Mouse (Mus musculus): Measurements from ENCODE around the gene Eno1.
"Not testable (repeated sequence)": the region's sequence is repeated elsewhere in the genome, so short reads cannot be mapped to it uniquely, and the experiment has no call there.

The Eno1 gene

DNA sequence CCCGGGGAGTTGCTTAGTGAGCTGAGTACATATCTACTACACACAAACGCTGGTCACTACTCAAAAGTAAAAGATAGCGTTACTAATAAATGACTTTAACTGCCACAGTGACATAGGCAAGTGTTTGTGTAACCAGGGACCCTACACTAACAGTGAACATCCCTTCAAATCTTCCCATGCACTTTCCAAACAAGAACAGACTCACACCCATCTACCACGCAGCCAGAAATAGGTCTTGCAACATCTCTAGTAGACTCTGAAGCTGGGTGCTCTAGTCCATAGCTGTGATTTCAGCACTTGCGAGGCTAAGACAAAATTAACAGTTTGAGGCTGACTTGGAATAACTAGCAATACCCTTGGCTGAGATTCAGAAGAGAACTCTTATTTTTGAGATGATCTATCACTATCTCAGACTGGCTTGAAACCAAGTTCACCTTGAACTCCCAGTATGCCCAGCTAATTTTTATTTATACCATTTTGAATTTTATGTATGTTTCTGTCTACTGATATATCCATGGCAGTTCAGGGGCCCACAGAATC lies 13.3 kb downstream of the Eno1 start:
- no peak for DNase-seq (ENCODE audit: low spot score in 2 of 2)

DNA sequence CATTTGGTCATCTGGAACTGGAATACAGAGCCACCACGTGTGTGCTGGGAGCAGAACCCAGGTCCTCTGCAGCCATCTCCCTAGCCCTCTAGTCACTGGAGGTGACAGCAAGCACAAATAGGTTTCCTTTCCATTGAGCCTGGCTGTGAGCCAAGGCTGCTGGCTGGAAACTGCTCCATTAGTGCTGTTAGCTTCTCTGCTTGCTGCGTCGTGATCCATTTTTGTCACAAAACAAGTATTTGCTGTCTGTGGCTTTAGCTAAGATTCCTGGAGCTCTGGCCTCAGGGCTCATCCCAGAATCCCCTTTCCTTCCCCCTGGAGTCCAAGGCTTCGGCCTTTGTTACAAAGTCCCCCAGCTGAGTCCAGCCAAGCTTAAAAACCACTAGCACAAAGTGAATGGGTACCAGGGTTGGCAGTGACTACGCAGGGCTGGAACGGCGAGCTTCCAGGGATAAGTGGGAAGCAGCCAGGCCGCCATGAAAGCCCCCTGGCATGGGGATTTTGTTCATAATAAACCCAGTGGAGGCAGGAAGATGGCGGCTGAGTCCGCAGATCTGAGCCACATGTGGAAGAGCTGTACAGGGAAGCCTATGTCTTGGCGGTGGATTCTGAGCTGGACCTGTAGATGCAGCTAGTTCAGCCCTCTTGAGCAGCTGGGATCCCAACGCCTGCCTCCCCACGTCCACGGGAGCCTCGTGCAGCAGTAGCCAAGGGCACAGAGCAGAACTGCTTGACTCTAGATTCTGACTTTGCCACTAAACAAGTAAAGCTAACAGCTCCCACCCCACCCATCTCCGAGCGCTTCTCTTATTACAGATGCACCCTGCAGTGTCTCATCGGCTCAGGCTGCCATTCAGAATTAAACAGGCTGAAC lies 14.3 kb downstream of the Eno1 start:
- DNase-seq (ENCODE audit: low spot score in 2 of 2): peak in 1 of 2 experiments; percentile 56

GRCm38 (mm10) chr4:150254416-150254815 lies 17.9 kb downstream of the Eno1 start:
- DNase-seq (ENCODE audit: low spot score in 2 of 2): no peak

- no peak for DNase-seq (ENCODE audit: low spot score in 2 of 2)
Observed at GRCm38 (mm10) chr4:150255181-150255580, 18.7 kb downstream of the Eno1 start.

GRCm38 (mm10) chr4:150257252-150258204 lies 21.0 kb downstream of the Eno1 start:
- DNase-seq (ENCODE audit: low spot score in 2 of 2): peak in 1 of 2 experiments; percentile 60

- no peak for DNase-seq (ENCODE audit: low spot score in 2 of 2)
Observed at GRCm38 (mm10) chr4:150258388-150258787, 21.9 kb downstream of the Eno1 start.

- no peak for DNase-seq (ENCODE audit: low spot score in 2 of 2)
Observed at GRCm38 (mm10) chr4:150259577-150259976, 23.1 kb downstream of the Eno1 start.

- no peak for DNase-seq (ENCODE audit: low spot score in 2 of 2)
Observed at GRCm38 (mm10) chr4:150260111-150260510, 23.6 kb downstream of the Eno1 start.

- no peak for DNase-seq (ENCODE audit: low spot score in 2 of 2)
Observed at GRCm38 (mm10) chr4:150260745-150261144, 24.2 kb downstream of the Eno1 start.

DNA sequence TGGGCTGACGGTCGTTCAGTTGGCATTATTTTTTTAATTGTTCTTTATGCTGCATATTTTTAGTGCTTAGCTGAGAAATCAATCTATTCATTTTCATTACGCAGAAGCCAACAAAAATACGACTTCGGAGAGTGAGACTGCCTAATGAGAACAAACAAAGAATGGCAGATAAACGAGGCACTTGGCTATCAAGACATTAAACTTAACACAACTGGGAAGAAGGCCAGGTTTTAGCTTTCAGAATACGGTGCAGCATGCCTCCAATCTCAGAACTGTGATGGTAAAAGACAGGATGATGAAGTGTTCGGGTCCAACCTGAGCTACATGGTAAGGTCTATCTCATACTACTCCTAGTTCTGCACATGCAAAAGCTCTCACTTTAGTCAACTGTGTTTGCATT lies 25.8 kb downstream of the Eno1 start:
- no peak for DNase-seq (ENCODE audit: low spot score in 2 of 2)

DNA sequence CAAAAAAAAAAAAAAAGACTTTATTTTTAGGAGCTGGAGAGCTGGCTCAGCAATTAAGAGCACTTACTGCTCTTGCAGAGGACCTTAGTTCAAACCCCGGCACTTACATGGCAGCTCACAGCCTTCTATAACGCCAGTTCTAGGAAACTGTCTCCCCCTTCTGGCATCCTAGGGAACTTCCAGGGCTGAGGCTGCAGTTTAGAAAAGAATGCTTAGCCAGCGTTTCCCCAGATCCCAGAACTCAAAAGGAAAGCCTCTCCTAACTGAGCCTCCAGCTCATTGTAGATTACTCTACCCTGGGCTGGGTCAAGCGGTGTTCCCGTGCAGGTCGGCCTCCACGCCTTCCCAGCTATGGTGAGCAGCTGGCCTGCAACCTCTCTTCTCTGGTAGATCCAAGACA lies 28.4 kb downstream of the Eno1 start:
- DNase-seq (ENCODE audit: low spot score in 2 of 2): no peak

DNA sequence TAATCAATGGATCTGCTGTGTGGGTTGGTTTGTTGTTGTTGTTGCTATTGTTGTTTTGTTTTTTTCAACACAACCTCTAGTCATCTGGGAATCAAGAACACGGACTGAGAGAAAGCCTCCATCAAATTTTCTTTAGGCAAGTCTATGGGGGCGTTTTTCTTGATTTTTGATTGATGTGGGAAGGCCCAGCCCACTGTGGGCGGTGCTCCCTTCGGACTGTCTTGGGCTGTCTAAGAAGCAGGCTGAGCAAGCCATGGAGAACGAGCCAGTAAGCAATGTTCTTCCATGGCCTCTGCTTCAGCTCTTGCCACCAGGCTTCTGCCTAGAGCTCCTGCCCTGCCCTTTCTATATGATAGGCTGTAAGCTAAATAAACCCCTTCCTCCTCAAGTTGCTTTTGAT lies 28.9 kb downstream of the Eno1 start:
- DNase-seq (ENCODE audit: low spot score in 2 of 2): no peak

DNA sequence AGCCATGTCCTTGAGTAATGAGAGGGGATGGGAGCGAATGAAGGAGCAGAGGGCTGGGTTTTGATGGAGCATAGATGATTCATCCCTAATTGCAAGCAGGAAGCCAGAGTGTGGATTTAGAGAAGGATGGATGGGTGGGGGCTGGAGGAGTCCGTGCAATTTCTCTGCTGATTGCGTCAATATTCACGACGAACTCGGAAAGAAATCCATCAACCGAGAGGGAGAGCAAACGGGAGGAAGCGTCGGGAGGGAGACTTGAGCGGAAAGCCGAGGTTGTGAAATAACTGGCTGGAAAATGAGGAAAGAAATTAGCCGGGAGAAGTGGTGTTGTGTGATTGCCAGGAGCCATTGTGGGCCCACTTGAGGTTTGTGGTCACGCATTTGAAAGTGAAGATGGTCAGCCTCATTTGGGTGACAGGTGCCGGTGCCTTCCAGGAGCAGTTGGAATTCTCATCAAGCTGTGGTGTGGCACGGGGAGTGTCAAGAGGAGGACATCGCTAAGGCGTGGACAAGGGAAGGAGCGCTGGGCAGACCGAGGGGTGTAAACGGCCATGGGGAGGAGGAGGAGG lies 30.2 kb downstream of the Eno1 start:
- DNase-seq (ENCODE audit: low spot score in 2 of 2): no peak

- no peak for DNase-seq (ENCODE audit: low spot score in 2 of 2)
Observed at GRCm38 (mm10) chr4:150268674-150269653, 32.4 kb downstream of the Eno1 start.

- DNase-seq (ENCODE audit: low spot score in 2 of 2): no peak
Observed at GRCm38 (mm10) chr4:150269679-150270078, 33.2 kb downstream of the Eno1 start.

DNA sequence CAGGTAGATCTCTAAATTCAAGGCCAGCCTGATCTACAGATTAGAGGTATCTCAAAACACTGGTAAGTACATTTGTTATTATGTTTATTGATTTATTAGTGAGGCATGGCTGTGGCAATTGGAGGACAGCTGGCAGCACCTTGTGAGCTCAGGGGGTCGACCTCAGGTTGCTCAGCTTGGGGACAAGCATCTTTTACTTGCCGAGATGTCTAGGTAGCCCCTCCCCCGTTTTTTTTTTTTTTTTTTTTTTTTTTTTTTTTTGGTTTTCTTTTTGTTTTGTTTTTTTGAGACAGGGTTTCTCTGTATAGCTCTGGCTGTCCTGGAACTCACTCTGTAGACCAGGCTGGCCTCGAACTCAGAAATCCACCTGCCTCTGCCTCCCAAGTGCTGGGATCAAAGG lies 34.2 kb downstream of the Eno1 start:
- not testable (repeated sequence) for DNase-seq (ENCODE audit: low spot score in 2 of 2)

GRCm38 (mm10) chr4:150272725-150273124 lies 36.2 kb downstream of the Eno1 start:
- DNase-seq (ENCODE audit: low spot score in 2 of 2): no peak

DNA sequence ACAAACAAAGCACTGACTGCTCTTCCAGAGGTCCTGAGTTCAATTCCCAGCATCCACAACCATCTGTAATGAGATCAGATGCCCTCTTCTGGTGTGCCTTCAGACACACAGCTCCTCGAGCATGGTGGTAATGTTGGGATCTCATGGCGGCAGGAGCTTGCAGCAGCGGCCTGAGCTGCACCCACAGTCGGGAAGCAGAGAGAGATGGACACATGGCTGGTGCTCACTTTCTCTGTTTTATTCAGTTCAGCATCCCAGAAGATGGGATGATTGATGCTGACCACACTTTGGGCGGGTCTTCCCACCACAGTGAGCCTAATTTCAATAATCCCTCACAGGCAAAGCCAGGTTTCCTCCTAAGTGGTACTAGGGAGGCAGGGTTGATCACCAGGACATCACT lies 39.0 kb downstream of the Eno1 start:
- DNase-seq (ENCODE audit: low spot score in 2 of 2): no peak

DNA sequence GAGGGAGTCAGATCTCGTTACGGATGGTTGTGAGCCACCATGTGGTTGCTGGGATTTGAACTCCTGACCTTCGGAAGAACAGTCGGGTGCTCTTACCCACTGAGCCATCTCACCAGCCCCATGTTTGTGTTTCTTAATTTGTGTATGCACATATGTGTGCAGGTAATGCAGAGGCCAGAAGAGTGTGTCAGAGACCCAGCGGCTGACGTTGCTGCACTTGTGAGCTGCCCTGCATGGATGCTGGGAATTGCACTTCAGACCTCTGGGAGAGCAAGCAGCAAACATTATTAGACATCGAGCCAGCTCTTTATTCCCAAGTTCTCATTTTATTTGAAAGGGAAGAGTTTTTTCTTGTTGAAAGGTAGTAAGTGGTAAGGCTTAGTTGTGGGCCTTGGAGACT lies 42.8 kb downstream of the Eno1 start:
- not testable (repeated sequence) for DNase-seq (ENCODE audit: low spot score in 2 of 2)

GRCm38 (mm10) chr4:150280002-150280401 lies 43.5 kb downstream of the Eno1 start:
- no peak for DNase-seq (ENCODE audit: low spot score in 2 of 2)

GRCm38 (mm10) chr4:150280459-150280858 lies 43.9 kb downstream of the Eno1 start:
- no peak for DNase-seq (ENCODE audit: low spot score in 2 of 2)

Measured in frontal cortex, postnatal 36 days (tissue).